Mouse (Mus musculus): ENCODE results near the gene Npas2. TPM values are rescaled to one million over a fixed set of nuclear protein-coding genes. Genes with fewer than 3 reads are reported as not detected.

The Npas2 gene
- total RNA-seq, 2 experiments from 2014 or later = not detected

GRCm38 (mm10) chr1:39400173-39400572 is 206.6 kb downstream of the Npas2 start:
- ATAC-seq (ENCODE audit: poor library complexity, severe bottlenecking) = no peak

GRCm38 (mm10) chr1:39407108-39407507 is 213.6 kb downstream of the Npas2 start:
- no peak for ATAC-seq (ENCODE audit: poor library complexity, severe bottlenecking)

GRCm38 (mm10) chr1:39408123-39408522 is 214.6 kb downstream of the Npas2 start:
- no peak for ATAC-seq (ENCODE audit: poor library complexity, severe bottlenecking)

GRCm38 (mm10) chr1:39408668-39409067 is 215.1 kb downstream of the Npas2 start:
- peak; percentile 93 for ATAC-seq (ENCODE audit: poor library complexity, severe bottlenecking)

GRCm38 (mm10) chr1:39410085-39410821 is 216.7 kb downstream of the Npas2 start:
- ATAC-seq (ENCODE audit: poor library complexity, severe bottlenecking) = no peak

Other genes with a start within 250 kb of the Npas2 start
- gene Pdcl3, start 208.1 kb upstream of the Npas2 start, total RNA-seq (2015) = 77.5 and 88.7 TPM in 2 replicates
- gene Pdcl3, start 208.1 kb upstream of the Npas2 start, total RNA-seq (2017) = 49.2 and 58.5 TPM in 2 replicates
- 1,504 and 1,608 TPM in 2 replicates for gene Rpl31, start 174.1 kb downstream of the Npas2 start, total RNA-seq (2015)
- 446 and 454 TPM in 2 replicates for gene Rpl31, start 174.1 kb downstream of the Npas2 start, total RNA-seq (2017)

All from megakaryocyte, adult 5-6 weeks (primary cell).